Mouse (Mus musculus) urinary bladder, postnatal 14 days (tissue): Measurements from ENCODE around the gene Mtus2.

Source experiments
- DNase-seq: peaks from one replicate; pipeline ENCODE4 v3.0.0; 2021; ENCODE audit warnings: low spot score

Gene Mtus2

DNA sequence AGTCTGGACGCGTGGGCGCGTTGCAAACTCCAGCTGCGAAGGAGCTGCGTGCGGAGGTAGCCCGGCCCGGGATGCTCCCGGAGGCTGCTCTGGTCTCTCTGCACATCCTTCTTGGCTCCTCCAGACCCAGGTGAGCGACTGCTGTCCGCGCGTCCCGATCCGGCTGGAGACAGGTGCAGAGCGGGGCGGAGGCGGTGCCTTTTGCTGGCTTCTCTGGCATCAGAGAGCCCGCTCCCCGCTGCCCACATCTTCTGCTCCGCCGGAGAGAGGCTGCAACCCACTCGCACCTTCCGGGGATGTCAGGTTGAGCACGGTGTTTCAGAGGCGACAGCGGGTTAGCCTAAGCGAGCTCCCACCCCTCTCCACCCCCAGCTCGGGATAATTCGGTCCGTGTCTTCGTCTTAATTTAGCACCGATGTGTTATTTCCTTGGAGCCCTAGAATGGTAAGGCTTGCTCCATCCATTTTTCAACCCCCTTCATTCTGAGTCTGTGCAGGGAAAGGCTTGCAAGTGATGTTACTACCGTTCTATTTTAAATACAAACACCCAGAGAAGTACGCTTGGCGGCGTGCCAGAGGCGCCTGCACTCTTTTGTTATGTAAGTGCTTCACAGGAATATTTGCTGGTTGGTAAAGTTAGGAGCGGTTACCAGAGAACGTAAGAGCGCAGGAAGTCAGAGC lies 612 bp downstream of the Mtus2 start:
- peak; percentile 37 for DNase-seq

DNA sequence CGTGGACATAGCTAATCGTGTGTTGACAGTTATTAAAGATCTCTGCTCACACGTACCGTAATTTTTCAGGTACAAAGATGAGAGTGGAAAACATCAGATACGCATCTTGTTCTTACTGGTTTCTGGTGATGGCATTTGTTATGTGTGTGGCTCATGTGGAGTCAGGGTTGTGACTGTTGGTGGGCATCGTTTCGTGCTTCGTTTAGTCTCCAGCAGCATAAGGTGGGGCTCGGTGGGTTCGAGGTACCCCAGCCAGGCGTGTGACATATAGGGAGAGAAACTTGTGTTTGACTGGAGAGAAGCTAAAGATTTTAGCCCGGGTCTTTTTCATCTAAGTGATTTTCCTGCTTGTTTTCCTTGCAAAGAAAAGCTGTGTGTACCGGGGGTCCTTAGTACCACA lies 1.4 kb downstream of the Mtus2 start:
- no peak for DNase-seq

DNA sequence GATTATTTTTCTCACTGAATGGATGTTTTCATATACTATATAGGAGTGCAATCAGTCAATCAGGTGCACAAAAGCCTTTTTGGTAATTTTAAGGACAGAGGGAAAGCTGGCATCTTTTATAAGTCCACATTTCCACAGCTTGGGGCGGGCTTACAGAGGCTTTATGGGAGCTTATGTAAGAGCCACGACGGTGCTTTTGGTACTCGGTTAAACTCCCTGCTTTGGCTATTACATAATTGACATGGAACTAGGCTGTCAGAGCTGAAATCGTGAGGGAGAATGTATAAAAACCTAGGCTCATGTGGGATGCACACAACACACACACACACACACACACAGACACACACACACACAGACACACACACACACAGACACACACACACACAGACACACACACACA lies 2.0 kb downstream of the Mtus2 start:
- DNase-seq: no peak

DNA sequence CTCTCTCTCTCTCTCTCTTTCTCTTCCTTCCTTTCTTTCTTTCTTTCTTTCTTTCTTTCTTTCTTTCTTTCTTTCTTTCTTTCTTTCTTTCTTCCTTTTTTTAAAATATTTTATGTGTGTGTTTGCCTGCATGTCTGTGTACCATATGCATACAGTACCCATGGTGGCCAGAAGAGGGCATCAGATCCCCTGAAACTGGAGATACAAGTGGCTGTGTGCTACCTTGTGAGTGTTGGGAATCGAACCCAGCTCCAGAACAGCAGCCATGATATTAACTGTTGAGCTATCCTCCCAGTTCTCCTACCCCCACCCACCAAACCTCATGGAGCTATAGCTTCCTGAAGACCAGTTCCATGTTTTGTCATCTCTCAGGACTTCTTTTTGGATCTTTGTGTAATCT lies 3.7 kb downstream of the Mtus2 start:
- DNase-seq: no peak

DNA sequence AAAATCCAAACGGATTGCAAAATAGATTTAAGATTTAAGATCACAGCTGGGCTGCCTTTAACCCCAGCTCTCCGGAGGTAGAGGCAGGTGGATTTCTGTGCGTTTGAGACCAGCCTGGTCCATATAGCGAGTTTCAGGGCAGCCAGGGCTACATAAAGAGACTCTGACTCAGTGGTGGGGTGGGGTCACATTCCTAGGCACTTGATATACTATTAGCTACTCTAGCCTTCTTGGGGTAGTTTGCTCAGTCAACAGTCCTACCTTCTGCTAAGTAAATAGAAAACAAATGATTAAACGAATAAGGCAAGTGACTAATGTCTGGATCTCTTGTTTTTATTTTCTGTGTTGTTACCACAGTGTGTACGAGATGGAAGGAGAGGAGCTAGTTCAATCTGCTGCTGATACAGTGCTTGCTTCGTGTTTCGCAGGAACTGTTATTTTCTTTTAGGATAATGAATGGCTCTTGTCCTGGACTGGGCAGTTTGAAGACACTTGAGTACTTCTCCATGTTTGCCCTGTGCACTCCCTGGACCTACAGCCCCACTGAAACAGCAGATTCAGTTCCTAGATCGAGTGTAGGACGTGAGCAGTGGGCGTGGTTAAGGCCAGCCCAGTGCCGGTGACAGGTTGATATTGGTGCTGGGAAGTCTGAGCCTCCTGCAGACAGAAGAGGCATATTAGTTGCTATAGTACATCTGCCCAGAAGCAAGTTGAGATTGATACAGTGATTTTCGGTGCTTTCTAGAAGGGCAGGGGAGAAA lies 6.9 kb downstream of the Mtus2 start:
- DNase-seq: no peak

DNA sequence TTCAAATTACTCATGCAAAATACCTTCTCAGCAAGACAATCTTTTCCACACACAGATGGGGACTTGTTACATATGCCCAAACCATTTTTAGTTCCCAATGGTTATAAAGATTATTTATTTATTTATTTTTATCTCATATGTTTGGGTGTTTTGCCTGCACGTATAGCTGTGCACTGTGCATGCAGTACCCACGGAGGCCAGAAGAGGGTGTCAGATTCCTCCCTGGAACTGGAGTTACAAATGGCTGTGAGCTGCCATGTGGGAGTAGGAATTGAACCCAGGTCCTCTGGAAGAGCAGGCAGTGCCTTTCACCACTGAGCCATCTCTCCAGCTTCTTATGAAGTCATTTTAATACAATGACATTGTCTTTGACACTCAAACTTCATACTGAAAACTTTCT lies 7.7 kb downstream of the Mtus2 start:
- peak; percentile 22 for DNase-seq

DNA sequence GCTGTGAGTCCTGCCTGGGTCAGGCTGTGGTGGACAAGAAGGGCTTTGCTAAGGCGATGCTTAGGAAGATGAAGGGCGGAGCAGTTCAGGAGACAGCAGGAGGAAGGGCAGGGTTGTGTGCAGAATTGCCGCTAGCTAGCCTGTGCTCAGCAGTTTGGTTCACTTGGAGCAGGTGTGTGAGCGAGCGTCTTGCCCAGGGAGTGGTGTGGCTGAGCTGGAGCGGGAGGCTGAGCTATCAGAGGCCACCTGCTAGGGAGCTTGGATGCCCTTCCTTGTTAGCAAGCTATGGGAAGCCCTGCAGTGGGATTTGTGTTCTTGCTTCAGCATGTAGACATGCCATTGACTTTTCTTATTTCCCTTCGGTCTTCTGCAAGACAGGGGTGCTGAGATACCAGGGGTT lies 9.5 kb downstream of the Mtus2 start:
- no peak for DNase-seq

DNA sequence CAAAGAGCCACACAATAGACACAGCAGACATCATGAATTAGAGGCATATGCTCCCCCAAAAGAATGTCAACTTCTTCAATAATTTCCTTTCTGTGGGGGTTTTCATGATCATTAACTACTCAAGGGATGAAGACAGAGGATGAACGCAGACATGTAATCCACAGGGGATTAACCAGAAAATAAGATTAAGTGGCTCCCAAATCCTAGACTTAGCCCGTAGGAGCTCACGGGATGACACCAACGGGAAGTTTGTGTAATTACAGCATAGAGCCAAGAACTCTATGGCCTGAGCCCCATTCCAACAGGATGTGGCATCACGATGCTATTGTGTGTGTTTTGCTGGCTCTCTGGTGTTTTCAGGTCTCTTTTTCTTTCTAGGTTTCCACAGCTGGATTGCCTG lies 12.4 kb downstream of the Mtus2 start:
- DNase-seq: no peak

DNA sequence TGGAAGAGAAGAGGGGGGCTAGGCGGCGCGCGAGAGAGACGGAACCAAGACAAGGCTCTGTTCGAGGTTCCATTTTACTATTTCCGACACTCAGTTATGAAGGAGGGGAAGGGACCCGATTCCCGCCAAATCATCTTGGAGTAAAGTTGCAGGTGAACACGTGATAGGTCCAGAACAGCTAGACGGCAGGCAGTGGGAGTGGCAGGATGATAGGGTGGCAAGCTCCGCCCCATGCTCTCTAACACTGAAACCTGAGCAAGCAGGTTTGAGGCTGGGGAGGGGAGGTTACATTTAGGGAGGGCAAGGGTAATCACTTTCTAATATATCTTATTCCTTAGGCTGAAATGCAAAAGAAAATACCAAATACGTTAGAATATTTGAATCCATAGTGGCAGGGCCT lies 18.9 kb downstream of the Mtus2 start:
- DNase-seq: no peak

DNA sequence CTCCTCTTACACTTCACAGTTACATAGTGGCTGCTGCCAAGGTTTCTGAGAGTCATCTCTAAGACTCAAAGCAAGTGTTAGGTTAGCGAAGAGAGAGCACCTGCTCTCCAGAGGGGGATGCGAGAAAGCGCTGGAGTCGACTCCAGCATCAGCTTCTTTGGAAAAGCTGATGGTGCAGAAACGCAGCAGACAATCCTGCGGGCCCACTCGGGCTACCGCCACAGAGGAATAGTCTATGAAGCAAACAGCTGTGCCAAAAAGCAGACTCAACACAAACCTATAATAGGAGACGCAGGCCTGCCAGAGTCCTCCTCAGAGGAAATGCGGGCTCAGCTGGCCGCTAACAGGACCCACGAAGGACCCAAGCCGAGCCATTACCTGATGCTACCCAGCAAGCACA lies 23.5 kb downstream of the Mtus2 start:
- no peak for DNase-seq

DNA sequence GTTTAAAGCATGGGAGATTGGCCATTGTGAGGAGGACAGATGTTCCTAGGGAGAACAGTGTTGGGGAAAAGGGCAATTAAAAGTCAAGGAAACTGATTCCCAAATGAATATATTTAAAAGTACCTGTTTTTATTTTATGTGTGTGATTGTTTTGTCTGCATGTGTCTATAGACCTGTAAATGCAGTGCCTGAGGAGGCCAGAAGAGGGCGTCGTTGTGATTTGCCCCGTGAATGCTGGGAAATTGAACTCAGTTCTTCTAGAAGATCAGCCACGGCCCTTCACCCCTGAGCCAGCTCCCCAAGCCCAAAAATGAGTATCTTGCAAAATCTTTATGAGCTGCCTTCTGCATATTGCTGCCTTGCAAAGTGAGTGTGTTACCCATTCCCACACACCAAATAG lies 33.2 kb downstream of the Mtus2 start:
- DNase-seq: no peak

DNA sequence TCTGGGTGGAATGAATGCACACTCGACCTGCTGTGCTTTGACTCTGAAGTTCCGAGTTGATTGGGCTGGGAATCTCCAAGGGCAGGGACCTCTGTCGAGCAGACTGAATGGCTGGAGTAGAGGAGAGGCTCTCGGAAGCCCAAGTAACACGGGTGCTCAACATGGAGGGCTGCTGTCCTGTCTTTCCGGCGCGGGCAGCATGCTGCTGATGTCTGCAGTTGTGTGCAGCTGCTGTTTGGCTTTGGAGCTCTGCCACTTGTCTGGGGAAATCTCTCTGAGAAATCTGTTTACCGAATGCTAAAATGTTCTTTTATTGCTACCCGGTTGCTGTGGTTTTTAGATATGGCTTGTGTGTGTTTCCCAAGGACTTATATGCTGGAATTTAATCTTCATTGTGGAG lies 33.7 kb downstream of the Mtus2 start:
- DNase-seq: no peak

DNA sequence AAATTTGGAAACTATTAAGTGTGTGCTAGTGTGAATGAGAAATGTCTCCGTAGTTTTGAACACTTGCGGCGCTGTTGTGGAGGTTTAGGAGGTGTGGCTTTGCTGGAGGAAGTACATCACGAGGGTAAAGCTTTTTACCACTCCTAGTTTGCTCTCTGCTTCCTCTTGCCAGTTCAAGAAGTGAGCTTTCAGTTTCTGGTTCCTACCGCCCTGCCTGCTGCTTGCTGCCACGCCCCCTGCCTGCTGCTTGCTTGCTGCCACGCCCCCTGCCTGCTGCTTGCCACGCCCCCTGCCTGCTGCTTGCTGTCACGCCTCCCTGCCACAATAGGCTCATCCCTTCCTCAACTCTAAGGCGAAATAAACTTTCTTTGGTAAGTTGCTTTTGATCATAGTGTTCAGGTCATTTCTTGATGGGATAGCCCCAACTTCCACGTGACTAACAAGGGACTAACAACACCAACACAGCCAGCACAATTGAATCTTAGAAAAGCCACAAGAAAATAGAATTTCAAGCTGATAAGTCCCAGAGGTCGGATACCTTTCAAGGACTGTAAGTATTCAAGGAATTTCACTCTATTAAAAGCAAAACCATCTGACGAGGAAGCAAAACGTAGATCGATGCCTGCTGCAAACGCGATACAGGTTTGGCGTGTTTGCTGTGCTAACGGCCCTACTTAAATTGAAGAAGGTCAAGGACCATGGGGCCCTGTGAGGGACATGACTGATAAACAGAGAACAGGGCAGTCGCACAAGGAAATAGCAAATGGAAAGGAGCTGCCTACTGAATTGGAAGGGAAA lies 35.7 kb downstream of the Mtus2 start:
- peak; percentile 88 for DNase-seq

DNA sequence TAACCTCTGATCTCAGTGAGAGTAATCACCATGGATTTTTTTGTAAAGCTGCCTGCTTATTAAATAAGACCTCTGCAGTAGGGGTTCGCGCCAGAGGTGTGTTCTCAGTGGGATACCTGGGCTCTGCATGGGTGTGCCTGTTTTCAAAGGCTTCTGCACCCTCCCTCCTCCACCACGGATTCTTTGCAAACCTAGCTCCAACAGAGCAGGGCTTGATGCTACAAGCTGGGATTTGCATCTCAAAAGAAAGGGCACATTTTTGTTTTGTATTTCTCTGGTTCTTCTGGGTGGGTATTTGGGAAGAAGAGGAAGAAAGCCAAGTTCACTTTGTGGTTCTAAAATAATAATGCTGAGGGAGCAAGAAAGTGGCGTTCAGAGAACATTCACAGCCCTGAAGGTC lies 48.1 kb downstream of the Mtus2 start:
- no peak for DNase-seq

DNA sequence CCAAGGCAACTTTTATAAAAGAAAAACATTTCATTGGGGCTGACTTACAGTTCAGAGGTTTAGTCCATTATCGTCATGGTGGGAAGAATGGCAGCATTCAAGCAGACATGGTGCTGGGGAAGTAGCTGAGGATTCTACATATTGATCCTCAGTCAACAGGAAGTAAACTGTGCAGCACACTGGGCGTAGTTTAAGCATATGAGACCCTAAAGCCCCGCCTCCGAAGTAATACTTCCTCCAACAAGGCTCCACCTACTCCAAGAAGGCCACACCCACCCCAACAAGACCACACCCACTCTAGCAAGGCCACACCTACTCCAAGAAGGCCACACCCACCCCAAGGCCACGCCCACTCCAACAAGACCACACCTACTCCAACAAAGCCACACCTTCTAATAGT lies 55.0 kb downstream of the Mtus2 start:
- DNase-seq: no peak

DNA sequence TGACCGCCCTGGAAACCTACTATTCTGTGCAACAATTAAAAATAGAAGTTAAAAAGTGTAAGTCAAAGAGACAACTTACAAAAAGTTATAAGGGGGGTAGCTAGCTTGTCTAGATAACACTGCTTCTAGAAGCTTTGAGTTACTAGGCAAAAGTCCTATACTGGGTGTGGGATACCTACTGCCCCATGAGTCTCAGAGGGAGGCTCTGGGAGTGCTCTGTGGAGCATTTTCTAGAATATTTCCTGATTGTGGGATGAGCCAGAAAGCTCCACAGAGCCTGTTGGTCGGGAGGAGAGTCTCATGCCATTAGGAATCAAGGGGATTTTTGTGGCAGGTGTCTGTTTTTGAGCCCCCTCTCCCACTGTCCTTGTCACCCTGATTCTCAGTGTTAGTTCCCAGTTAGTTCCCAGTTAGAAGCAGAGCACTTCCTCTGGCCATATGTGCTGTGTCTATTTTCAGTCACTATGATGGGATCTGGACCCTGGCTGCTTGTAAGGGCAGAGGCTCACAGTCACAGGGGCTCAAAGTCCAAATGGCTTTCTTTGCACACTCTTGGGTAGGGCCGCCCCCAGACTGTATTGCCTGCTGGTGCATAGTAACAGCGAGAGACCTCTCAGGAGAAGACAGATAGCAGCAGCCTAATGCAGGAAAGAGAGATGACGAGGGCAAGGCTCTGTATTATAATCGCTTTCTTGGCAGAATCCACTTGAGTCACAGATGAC lies 57.2 kb downstream of the Mtus2 start:
- no peak for DNase-seq

DNA sequence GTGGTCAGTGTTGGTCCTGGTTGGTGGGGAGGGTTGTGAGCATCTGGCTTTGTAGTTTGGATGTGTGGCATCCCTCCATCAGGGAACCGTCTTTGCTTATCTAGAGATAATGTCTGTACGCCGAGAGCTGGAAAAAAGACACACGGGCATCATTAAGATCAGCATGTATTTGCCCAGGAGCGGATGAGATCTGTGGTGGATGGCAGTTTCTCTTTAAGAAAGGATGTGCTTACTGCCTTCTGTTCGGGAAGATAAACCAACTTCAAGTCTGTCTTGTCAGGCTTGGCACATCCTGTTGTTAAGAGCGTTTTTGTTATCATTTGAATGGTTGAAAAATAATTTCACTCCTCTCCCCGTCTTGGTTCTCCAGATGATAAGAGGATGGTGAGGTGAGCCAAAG lies 58.3 kb downstream of the Mtus2 start:
- DNase-seq: no peak

DNA sequence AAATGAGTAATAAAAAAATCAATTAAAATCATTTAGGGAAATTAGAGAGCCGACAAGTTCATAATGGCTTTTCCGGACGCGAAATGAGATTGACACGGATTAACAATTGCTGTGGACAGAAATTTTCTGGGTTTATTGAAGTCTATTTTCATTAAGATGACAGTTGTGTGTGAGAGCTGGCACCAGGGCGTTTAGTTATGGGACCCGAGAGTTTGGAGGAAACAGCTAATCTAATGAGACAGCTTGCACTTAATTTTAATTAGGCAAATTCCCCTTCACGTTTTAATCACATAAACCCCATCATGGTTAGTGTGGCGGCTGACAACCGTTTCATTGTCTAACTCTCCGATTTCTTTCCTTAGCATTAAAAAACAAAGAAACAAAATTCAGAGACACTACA lies 60.3 kb downstream of the Mtus2 start:
- DNase-seq: no peak

DNA sequence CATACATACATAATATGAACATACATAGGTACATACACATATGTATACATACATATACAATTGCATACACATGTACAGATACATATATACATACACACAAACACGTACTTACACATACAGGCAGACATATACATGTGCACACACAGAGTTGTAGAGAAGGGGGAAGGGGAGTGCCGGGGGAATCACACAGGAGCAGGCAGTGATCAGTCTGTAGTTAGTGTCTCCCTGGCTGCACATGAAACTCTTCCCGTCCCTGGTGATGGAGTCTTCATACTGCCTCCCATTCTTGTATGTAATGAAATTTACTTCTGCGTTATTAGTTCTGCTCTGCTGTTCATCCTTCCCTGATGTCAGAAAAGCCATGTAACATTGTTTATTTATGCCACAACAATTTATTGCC lies 65.7 kb downstream of the Mtus2 start:
- DNase-seq: no peak

DNA sequence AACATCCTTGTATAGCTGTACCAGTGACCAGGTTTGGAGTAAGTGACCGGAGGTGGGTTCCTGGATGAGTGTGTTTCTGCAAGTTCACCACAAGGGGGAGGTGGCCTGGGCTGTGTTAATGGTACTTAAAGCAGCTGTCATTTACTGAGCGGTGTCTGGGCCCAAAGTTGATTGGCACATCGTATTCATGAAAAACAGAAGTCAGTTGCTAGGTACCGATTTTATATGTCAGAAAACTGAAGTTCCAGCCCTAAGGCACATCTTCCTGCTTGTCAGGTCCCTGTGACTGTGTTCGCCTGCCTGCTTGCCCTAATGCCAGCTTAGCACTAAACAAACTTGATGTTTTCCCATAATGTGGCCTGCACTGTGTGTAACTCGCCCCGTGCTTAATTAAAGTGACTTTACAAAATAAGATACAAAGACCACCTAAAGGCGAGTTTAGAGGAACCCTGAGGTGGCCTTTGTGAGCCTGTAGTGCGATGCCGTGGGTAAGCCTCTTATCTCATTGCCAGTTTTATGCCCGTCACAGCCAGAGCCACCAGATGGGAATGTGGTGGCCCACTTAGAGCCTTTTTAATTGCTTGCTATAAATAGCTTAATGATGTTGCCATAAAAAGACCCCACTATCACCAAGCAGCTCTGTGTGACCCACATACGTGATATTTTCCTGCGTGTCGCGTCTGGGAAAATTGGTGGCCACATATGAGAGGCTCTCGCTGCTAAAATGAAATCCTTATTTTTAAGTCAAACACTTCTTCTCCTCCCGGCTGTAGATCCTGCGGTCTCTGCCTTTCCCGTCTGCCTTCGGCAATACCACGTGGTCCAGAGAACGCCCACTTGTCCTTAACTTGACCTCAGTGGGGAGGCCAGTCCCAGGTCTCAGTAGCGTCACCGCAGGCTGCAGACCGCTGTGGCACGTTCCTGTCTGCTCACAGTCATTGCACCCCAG lies 69.6 kb downstream of the Mtus2 start:
- DNase-seq: no peak

DNA sequence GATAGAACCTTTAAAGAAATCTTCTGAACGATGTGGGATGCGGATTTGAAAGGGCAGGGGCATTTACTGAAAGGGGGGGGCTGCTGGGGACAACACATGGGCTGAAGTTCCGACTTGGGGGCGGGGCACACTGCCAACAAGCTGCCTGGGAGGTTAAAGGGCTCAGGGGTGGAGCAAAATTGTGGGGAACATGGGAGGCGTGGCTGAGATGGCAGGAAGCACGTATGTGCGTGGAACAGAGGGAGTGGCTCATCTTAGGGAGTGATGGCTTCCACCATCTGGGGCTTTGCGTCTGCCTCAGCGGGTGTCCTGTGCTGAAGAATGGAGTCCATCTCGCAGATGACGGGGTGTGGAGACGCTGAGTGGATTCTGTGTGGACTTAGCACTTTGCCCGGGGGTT lies 70.9 kb downstream of the Mtus2 start:
- DNase-seq: no peak
